Mouse (Mus musculus): ENCODE data around the gene Txndc15.

DNA sequence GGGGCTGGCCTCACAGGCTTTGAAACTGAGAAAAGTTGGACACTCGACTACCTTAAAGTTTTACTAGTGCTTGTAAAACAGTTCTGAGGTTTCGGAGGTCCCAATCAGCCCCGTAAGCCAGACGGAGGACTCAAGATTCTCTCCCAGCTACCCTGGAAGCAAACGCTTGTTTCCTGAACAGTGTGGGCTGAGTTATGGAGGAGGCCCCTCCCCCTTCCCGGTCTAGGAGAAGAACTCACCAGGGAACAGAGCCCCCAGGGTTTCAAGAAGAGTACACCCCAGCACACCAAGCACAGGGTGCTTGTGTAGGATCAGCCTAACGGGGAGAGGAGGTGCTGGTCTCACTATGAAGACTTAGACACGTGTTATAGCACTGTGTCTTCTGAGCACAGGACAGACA, 42.3 kb downstream of the Txndc15 start:
- no peak for TF ChIP-seq CTCF (IDR thresholded peaks at IDR 0.05; ENCODE audit: low read depth, low read length)
- no peak for TF ChIP-seq POLR2A (IDR thresholded peaks at IDR 0.05; ENCODE audit: borderline replicate concordance, low read depth, low read length)
